Mouse (Mus musculus) left cerebral cortex, postnatal 14 days (tissue): ENCODE measurements around the gene Cebpe. TPM values are rescaled to one million over a fixed set of nuclear protein-coding genes. Genes with fewer than 3 reads are reported as not detected.

Experiments
- DNase-seq, 2 experiments: peaks; one replicate each; pipeline ENCODE4 v3.0.0; 2021 to 2022; ENCODE audit warnings: low spot score in 2 of 2, mixed read lengths in 1 of 2
- intact Hi-C: fragments of 180-260 bp; cut with DNase I; formaldehyde crosslinking; loops from one replicate; pipeline ENCODE4 v1.15.1; 2025
- total RNA-seq, 2 experiments: library from RNA; stranded (reverse); gene quantifications; 2 replicates each; pipeline ENCODE4 v1.2.3; 2021

Gene Cebpe
- total RNA-seq, 2 experiments from 2014 or later: not detected

GRCm38 (mm10) chr14:54686522-54687143 is 25.3 kb downstream of the Cebpe start, which contains the start of gene Acin1:
Acin1 (minus strand) TSS chr14:54686931.
- DNase-seq: peak; percentile 100
- intact Hi-C loops: loop anchor here (5.0 kb wide), 1 partner anchor 34 kb away; no protein-coding TSS in a partner anchor

- DNase-seq: peak; percentile 76 to 80
- intact Hi-C loops: loop anchor here (5.0 kb wide), 1 partner anchor 34 kb away; no protein-coding TSS in a partner anchor
Observed at GRCm38 (mm10) chr14:54686063-54686521, 25.9 kb downstream of the Cebpe start, which contains the start of gene 1700123O20Rik. 1700123O20Rik (plus strand) TSS chr14:54686216.

- DNase-seq: no peak
- intact Hi-C loops: loop anchor here (5.0 kb wide), 1 partner anchor 33 kb away; no protein-coding TSS in a partner anchor
Observed at GRCm38 (mm10) chr14:54685471-54685870, 26.5 kb downstream of the Cebpe start.

GRCm38 (mm10) chr14:54682396-54682795 is 29.6 kb downstream of the Cebpe start:
- intact Hi-C loops: no loop called here

GRCm38 (mm10) chr14:54678657-54679304 is 33.2 kb downstream of the Cebpe start:
- intact Hi-C loops: no loop called here

More at GRCm38 (mm10) chr14:54682396-54682795, 29.6 kb downstream of the Cebpe start:
- no peak for DNase-seq

GRCm38 (mm10) chr14:54676290-54676689 is 35.7 kb downstream of the Cebpe start:
- intact Hi-C loops: no loop called here
- no peak for DNase-seq

More at GRCm38 (mm10) chr14:54678657-54679304, 33.2 kb downstream of the Cebpe start:
- DNase-seq: no peak

GRCm38 (mm10) chr14:54674317-54674716 is 37.7 kb downstream of the Cebpe start:
- intact Hi-C loops: no loop called here

GRCm38 (mm10) chr14:54669381-54669780 is 42.6 kb downstream of the Cebpe start:
- intact Hi-C loops: no loop called here
- DNase-seq: peak in 1 of 2 experiments; percentile 41

More at GRCm38 (mm10) chr14:54674317-54674716, 37.7 kb downstream of the Cebpe start:
- DNase-seq: no peak

GRCm38 (mm10) chr14:54664477-54665222 is 47.3 kb downstream of the Cebpe start:
- no peak for DNase-seq
- intact Hi-C loops: no loop called here

Other genes with a start within 250 kb of the Cebpe start
- gene Lrp10, start 248.0 kb downstream of the Cebpe start, total RNA-seq: 10 to 100 TPM; 23.2 to 31.3 TPM
- gene Rem2, start 236.1 kb downstream of the Cebpe start, total RNA-seq: 1 to 10 TPM; 7.4 to 9.6 TPM
- gene Prmt5, start 194.6 kb downstream of the Cebpe start, total RNA-seq: 10 to 100 TPM; 69.4 to 72.0 TPM
- 1 to 10 TPM; 2.4 to 4.9 TPM for gene Haus4, start 157.6 kb downstream of the Cebpe start, total RNA-seq
- 1 to 10 TPM; 2.7 to 3.1 TPM for gene Ajuba, start 134.6 kb downstream of the Cebpe start, total RNA-seq
- gene 4931414P19Rik, start 106.2 kb downstream of the Cebpe start, total RNA-seq: 1 to 10 TPM; 4.4 to 7.4 TPM
- 100 to 1,000 TPM; 185 to 188 TPM for gene Psmb5, start 94.2 kb downstream of the Cebpe start, total RNA-seq
- under 1 TPM in 1 of 2 experiments, not detected in 1; 0.30 TPM for gene Psmb11, start 90.7 kb downstream of the Cebpe start, total RNA-seq
- not detected for gene Gm17606, start 71.2 kb downstream of the Cebpe start, total RNA-seq
- gene Cdh24, start 70.8 kb downstream of the Cebpe start, total RNA-seq: 10 to 100 TPM; 10.5 to 12.2 TPM
- 10 to 100 TPM; 23.4 to 23.8 TPM for gene 1700123O20Rik, start 26.0 kb downstream of the Cebpe start, total RNA-seq
- 100 to 1,000 TPM; 183 to 184 TPM for gene Acin1, start 25.2 kb downstream of the Cebpe start, total RNA-seq
- gene Gm29776, start 13.3 kb downstream of the Cebpe start, total RNA-seq: not detected
- 10 to 100 TPM; 68.7 to 70.6 TPM for gene Slc7a8, start 69.8 kb upstream of the Cebpe start, total RNA-seq
- gene Rnf212b, start 102.0 kb upstream of the Cebpe start, total RNA-seq: not detected
- gene Homez, start 158.8 kb upstream of the Cebpe start, total RNA-seq: 10 to 100 TPM; 11.5 to 16.7 TPM
- 10 to 100 TPM; 18.2 to 19.1 TPM for gene Ppp1r3e, start 165.4 kb upstream of the Cebpe start, total RNA-seq
- gene Bcl2l2, start 171.2 kb upstream of the Cebpe start, total RNA-seq: 100 to 1,000 TPM; 104 to 105 TPM
- gene Gm20521, start 171.3 kb upstream of the Cebpe start, total RNA-seq: 1 to 10 TPM in 1 of 2 experiments, under 1 TPM in 1; 0.40 to 2.1 TPM
- gene Pabpn1, start 180.3 kb upstream of the Cebpe start, total RNA-seq: 100 to 1,000 TPM; 233 to 257 TPM
- gene Slc22a17, start 201.0 kb upstream of the Cebpe start, total RNA-seq: 100 to 1,000 TPM; 630 to 690 TPM
- 1 to 10 TPM; 5.8 to 8.1 TPM for gene Efs, start 214.0 kb upstream of the Cebpe start, total RNA-seq
- gene Il25, start 220.5 kb upstream of the Cebpe start, total RNA-seq: not detected
- 10 to 100 TPM; 38.2 to 40.8 TPM for gene Cmtm5, start 224.1 kb upstream of the Cebpe start, total RNA-seq